Mouse (Mus musculus) myocyte (in vitro differentiated cells): ENCODE data around the gene Usp32. TPM values are rescaled to one million over a fixed set of nuclear protein-coding genes. Genes with fewer than 3 reads are reported as not detected.

ENCODE experiments used
- H3K27me3 ChIP-seq: one replicate; pipeline ENCODE4 v1.6.1; 2011; ENCODE audit not compliant: control insufficient read depth, insufficient read depth, insufficient read length
- H3K36me3 ChIP-seq: one replicate; pipeline ENCODE4 v1.6.1; 2011; ENCODE audit not compliant: control insufficient read depth, insufficient read depth
- H3K4me2 ChIP-seq: one replicate; pipeline ENCODE4 v1.6.1; 2011; ENCODE audit warnings: low read depth, control low read depth
- H3K4me3 ChIP-seq: one replicate; pipeline ENCODE4 v1.5.1; 2011; ENCODE audit warnings: mild to moderate bottlenecking, control low read depth, moderate library complexity
- H3K79me2 ChIP-seq: one replicate; pipeline ENCODE4 v1.6.1; 2011; ENCODE audit not compliant: control insufficient read depth, insufficient read depth
- H3ac ChIP-seq: one replicate; pipeline ENCODE4 v1.6.1; 2011; ENCODE audit not compliant: control insufficient read depth, insufficient read length
- CEBPB ChIP-seq: IDR thresholded peaks from 2 replicates; pipeline ENCODE4 v1.6.1; 2011; ENCODE audit warnings: mild to moderate bottlenecking, moderate library complexity; ENCODE audit not compliant: poor library complexity, insufficient read depth, severe bottlenecking
- E2F4 ChIP-seq: IDR thresholded peaks from one replicate; pipeline ENCODE4 v1.6.1; 2011; ENCODE audit warnings: mild to moderate bottlenecking, control low read depth, moderate library complexity; ENCODE audit not compliant: insufficient read depth
- MAX ChIP-seq: IDR thresholded peaks from one replicate; pipeline ENCODE4 v1.6.1; 2011; ENCODE audit warnings: low read depth, mild to moderate bottlenecking, control low read depth
- MYOD1 ChIP-seq, 3 experiments: IDR thresholded peaks; one replicate each; pipeline ENCODE4 v1.6.1; 2011; ENCODE audit warnings: control low read depth in 2 of 3, low read depth in 2 of 3, mild to moderate bottlenecking in 2 of 3, moderate library complexity in 1 of 3; ENCODE audit not compliant: insufficient read length in 2 of 3, control insufficient read depth in 1 of 3
- MYOG ChIP-seq, 3 experiments: IDR thresholded peaks; one replicate each; pipeline ENCODE4 v1.6.1; 2011; ENCODE audit warnings: control low read depth in 2 of 3, low read depth in 2 of 3, mild to moderate bottlenecking in 2 of 3; ENCODE audit not compliant: insufficient read length in 2 of 3, control insufficient read depth in 1 of 3, insufficient read depth in 1 of 3
- POLR2A ChIP-seq: IDR thresholded peaks from one replicate; pipeline ENCODE4 v1.6.1; 2011; ENCODE audit warnings: low read depth, mild to moderate bottlenecking, control low read depth, moderate library complexity; ENCODE audit not compliant: insufficient read length
- POLR2AphosphoS2 ChIP-seq: IDR thresholded peaks from one replicate; pipeline ENCODE4 v1.6.1; 2011; ENCODE audit warnings: low read depth, control low read depth; ENCODE audit not compliant: insufficient read length
- REST ChIP-seq: IDR thresholded peaks from one replicate; pipeline ENCODE4 v1.6.1; 2011; ENCODE audit warnings: mild to moderate bottlenecking, control low read depth, moderate library complexity; ENCODE audit not compliant: insufficient read depth, insufficient read length
- SRF ChIP-seq: IDR thresholded peaks from one replicate; pipeline ENCODE4 v1.6.1; 2011; ENCODE audit warnings: low read depth; ENCODE audit not compliant: control insufficient read depth, insufficient read length
- TCF12 ChIP-seq: IDR thresholded peaks from one replicate; pipeline ENCODE4 v1.6.1; 2011; ENCODE audit warnings: mild to moderate bottlenecking, control low read depth; ENCODE audit not compliant: poor library complexity, insufficient read depth, severe bottlenecking
- TCF3 ChIP-seq: IDR thresholded peaks from one replicate; pipeline ENCODE4 v1.6.1; 2011; ENCODE audit warnings: low read depth, control low read depth; ENCODE audit not compliant: insufficient read length
- USF1 ChIP-seq: IDR thresholded peaks from one replicate; pipeline ENCODE4 v1.6.1; 2011; ENCODE audit warnings: low read depth, mild to moderate bottlenecking, control low read depth, moderate library complexity
- polyA plus RNA-seq: library from polyadenylated mRNA; unstranded; fragments of >200 nt; fragmentation: generic; extraction: Trizol; gene quantifications from one replicate; pipeline ENCODE4 v1.2.1, GENCODE M21; 2012; ENCODE audit warnings: missing spikeins

The Usp32 gene
- polyA plus RNA-seq, 1 experiment = 4.5 TPM

GRCm38 (mm10) chr11:84988341-84988919, 151.5 kb downstream of the Usp32 start:
- no peak overlapping the region for H3ac ChIP-seq
- no peak overlapping the region for H3K4me2 ChIP-seq
- no peaks in the 10 kb centered on the region for H3K27me3 ChIP-seq
- no peak overlapping the region for H3K4me3 ChIP-seq
- no peaks in the 10 kb centered on the region for H3K79me2 ChIP-seq
- TF ChIP-seq POLR2A = no peak
- TF ChIP-seq TCF12 = no peak
- TF ChIP-seq SRF = no peak
- H3K36me3 ChIP-seq = peaks cover 28% of the 10 kb centered on the region

- no peak for TF ChIP-seq POLR2A
- no peak overlapping the region for H3K4me2 ChIP-seq
- H3K27me3 ChIP-seq = no peaks in the 10 kb centered on the region
- no peaks in the 10 kb centered on the region for H3K79me2 ChIP-seq
- H3ac ChIP-seq = no peak overlapping the region
- H3K36me3 ChIP-seq = peaks cover 19% of the 10 kb centered on the region
- no peak overlapping the region for H3K4me3 ChIP-seq
Observed at GRCm38 (mm10) chr11:84985421-84985820, 154.5 kb downstream of the Usp32 start.

GRCm38 (mm10) chr11:84980697-84981096, 159.3 kb downstream of the Usp32 start:
- Histone ChIP-seq H3K4me3 (no peak overlapping the region), H3K79me2 (no peaks in the 10 kb centered on the region), H3K36me3 (no peaks in the 10 kb centered on the region), H3K4me2 (no peak overlapping the region), H3K27me3 (no peaks in the 10 kb centered on the region), H3ac (no peak overlapping the region)
- no peak for TF ChIP-seq CEBPB
- TF ChIP-seq POLR2AphosphoS2 = no peak
- no peak for TF ChIP-seq POLR2A
- no peak for TF ChIP-seq TCF3
- TF ChIP-seq USF1 = no peak
- no peak for TF ChIP-seq REST

GRCm38 (mm10) chr11:84979351-84979750, 160.6 kb downstream of the Usp32 start:
- H3K27me3 ChIP-seq = no peaks in the 10 kb centered on the region
- TF ChIP-seq CEBPB (no peak), SRF (no peak), TCF12 (no peak)
- no peak overlapping the region for H3K4me2 ChIP-seq
- no peak overlapping the region for H3K4me3 ChIP-seq
- no peaks in the 10 kb centered on the region for H3K36me3 ChIP-seq
- no peaks in the 10 kb centered on the region for H3K79me2 ChIP-seq
- H3ac ChIP-seq = no peak overlapping the region

- Histone ChIP-seq H3K36me3 (no peaks in the 10 kb centered on the region), H3K27me3 (no peaks in the 10 kb centered on the region), H3K79me2 (no peaks in the 10 kb centered on the region), H3K4me2 (no peak overlapping the region), H3ac (no peak overlapping the region), H3K4me3 (no peak overlapping the region)
- TF ChIP-seq REST (no peak), TCF3 (no peak), MYOD1 (IDR thresholded peaks at IDR 0.05; ENCODE audit: control insufficient read depth in 1 of 3, insufficient read length in 2 of 3, low read depth in 2 of 3) (no peak), CEBPB (no peak), E2F4 (no peak), SRF (no peak), POLR2A (no peak), TCF12 (no peak), POLR2AphosphoS2 (no peak), MYOG (IDR thresholded peaks at IDR 0.05; ENCODE audit: control insufficient read depth in 1 of 3, insufficient read depth in 1 of 3, insufficient read length in 2 of 3, low read depth in 2 of 3) (no peak), MAX (no peak), USF1 (no peak)
Observed at GRCm38 (mm10) chr11:84978113-84978512, 161.8 kb downstream of the Usp32 start.

DNA sequence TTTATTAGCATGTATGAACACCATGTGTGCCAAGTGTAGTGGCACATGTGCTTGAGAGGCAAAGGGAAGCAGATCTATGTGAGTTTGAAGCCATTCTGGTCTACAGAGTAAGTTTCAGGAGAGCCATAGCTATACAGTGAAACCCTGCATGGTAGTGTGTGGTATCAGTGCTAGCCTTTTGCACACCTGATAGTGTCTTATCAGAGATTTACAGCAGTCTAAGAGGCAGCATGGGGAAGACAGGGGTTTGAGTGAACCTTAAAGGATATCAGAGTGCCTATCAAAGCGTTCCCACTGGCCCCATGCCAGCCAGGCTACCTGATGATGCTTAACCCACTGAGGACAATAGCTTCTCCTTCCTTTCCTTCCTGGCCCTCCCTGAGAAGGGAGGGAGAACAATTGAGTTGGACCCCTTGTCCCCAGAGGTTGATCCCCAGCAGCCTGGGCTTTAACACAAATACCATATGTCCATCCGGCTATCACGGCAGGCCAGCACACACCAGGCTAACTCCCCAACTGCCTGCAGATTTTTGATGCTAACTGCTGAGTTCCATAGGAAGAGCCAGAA, 162.5 kb downstream of the Usp32 start:
- Histone ChIP-seq H3K4me3 (no peak overlapping the region), H3K79me2 (no peaks in the 10 kb centered on the region), H3K4me2 (no peak overlapping the region), H3K36me3 (no peaks in the 10 kb centered on the region), H3ac (no peak overlapping the region), H3K27me3 (no peaks in the 10 kb centered on the region)
- TF ChIP-seq POLR2A (no peak), TCF3 (no peak), MAX (no peak), USF1 (no peak), MYOD1 (IDR thresholded peaks at IDR 0.05; ENCODE audit: control insufficient read depth in 1 of 3, insufficient read length in 2 of 3, low read depth in 2 of 3) (no peak), SRF (no peak), POLR2AphosphoS2 (no peak), E2F4 (no peak), REST (no peak), MYOG (IDR thresholded peaks at IDR 0.05; ENCODE audit: control insufficient read depth in 1 of 3, insufficient read depth in 1 of 3, insufficient read length in 2 of 3, low read depth in 2 of 3) (no peak), TCF12 (no peak), CEBPB (no peak)
